ENCODE assay signal across 10 mouse cellular contexts in genomic region chr1:25085616-25086372, GRCm38 (mm10).
DNase-seq lines count a peak whose midpoint lies in the region; TF ChIP-seq lines count a peak whose summit lies in the region.
"Had no signal": no experiment of that assay in that cellular context is flagged by ENCODE, and none has a peak within 500 bp of the region (broad histone marks: within the 10 kb centered on the region; RNA-seq: fewer than 3 reads in every experiment).

No protein-coding gene starts in this region.

- peaks cover 7% of the 10 kb centered on the region for H3K4me1 ChIP-seq in olfactory bulb, adult 2 months (ENCODE audit: control insufficient read depth, insufficient read depth, low read length)
- H3K4me1 ChIP-seq: embryonic facial prominence, embryonic 15.5 days; lung, embryonic 15.5 days had no signal

- TF ChIP-seq CTCF in olfactory bulb, adult 2 months (IDR thresholded peaks at IDR 0.05; ENCODE audit: insufficient read depth, low read depth, low read length), result no peak

- peak overlapping the region; percentile 72 for H3K27ac ChIP-seq in olfactory bulb, adult 2 months (ENCODE audit: insufficient read depth, low read depth, low read length)
- H3K27ac ChIP-seq: embryonic facial prominence, embryonic 15.5 days; lung, embryonic 15.5 days had no signal

- peak; percentile 5 for DNase-seq in retina, postnatal 1 day
- DNase-seq in retina, embryonic 14.5 days (ENCODE audit: low spot score), result no peak
- DNase-seq in cerebellum, postnatal 36 days, result peak; percentile 79 to 83
- DNase-seq in layer of hippocampus, adult 18-20 months (ENCODE audit: low spot score in 2 of 2), result peak; percentile 36 to 61
- DNase-seq in T-cell, adult 2 months (ENCODE audit: low spot score), result no peak
- no peak for DNase-seq in kidney, postnatal 4 days
- DNase-seq in urinary bladder, postnatal 14 days (ENCODE audit: low spot score), result no peak

- TF ChIP-seq POLR2A in olfactory bulb, adult 2 months (IDR thresholded peaks at IDR 0.05; ENCODE audit: insufficient read depth, low read depth, low read length), result no peak

- H3K4me3 ChIP-seq in olfactory bulb, adult 2 months (ENCODE audit: insufficient read depth, low read depth, low read length), result no peak overlapping the region
- H3K4me3 ChIP-seq: embryonic facial prominence, embryonic 15.5 days; lung, embryonic 15.5 days had no signal

- WGBS in olfactory bulb, adult 2 months, result 28% methylated on average over 14 of the region's 14 CpGs

Comparison
In these comparisons a context has a peak if more than half of its experiments do, and no peak if none do; other contexts are left out.
1. DNase-seq: peak in retina, postnatal 1 day (single experiment), cerebellum, postnatal 36 days (2 of 2) and layer of hippocampus, adult 18-20 months (2 of 2); none in retina, embryonic 14.5 days (single experiment), T-cell, adult 2 months (single experiment), kidney, postnatal 4 days (0 of 2) and urinary bladder, postnatal 14 days (single experiment).